Mouse (Mus musculus) lung, adult 2 months (tissue): ENCODE data around the gene Rbms3.

Experiments used
- CTCF ChIP-seq: fragments of 200-500 bp; IDR thresholded peaks from 2 replicates; pipeline ENCODE4 v1.5.1; 2011; ENCODE audit warnings: mild to moderate bottlenecking, low read length, control low read depth; ENCODE audit not compliant: insufficient read depth
- POLR2A ChIP-seq: fragments of 200-500 bp; IDR thresholded peaks from 2 replicates; pipeline ENCODE4 v1.6.1; 2011; ENCODE audit warnings: low read depth, mild to moderate bottlenecking, control low read depth, low read length, borderline replicate concordance; ENCODE audit errors: extremely low read depth

- TF ChIP-seq CTCF (no peak), POLR2A (no peak)
Observed at GRCm38 (mm10) chr9:116809260-116809659, 820.5 kb downstream of the Rbms3 start.
